Mouse (Mus musculus): ENCODE results near the gene Gm21983. TPM values are rescaled to one million over a fixed set of nuclear protein-coding genes. Genes with fewer than 3 reads are reported as not detected.

Gm21983 gene
- total RNA-seq, 2 experiments from 2014 or later = not detected

GRCm38 (mm10) chr7:27184964-27185363 lies 4.1 kb upstream of the Gm21983 start:
- DNase-seq = no peak

GRCm38 (mm10) chr7:27182498-27182897 lies 1.6 kb upstream of the Gm21983 start:
- no peak for DNase-seq

- no peak for DNase-seq
Observed at GRCm38 (mm10) chr7:27180036-27180435, 850 bp downstream of the Gm21983 start.

- no peak for DNase-seq
Observed at GRCm38 (mm10) chr7:27179217-27179918, 1.5 kb downstream of the Gm21983 start.

- DNase-seq = peak; percentile 99
Observed at GRCm38 (mm10) chr7:27178324-27179216, 2.3 kb downstream of the Gm21983 start, which contains the start of gene Rab4b. Rab4b (minus strand) TSS chr7:27178896.

- no peak for DNase-seq
Observed at GRCm38 (mm10) chr7:27177942-27178323, 3.0 kb downstream of the Gm21983 start.

- DNase-seq = no peak
Observed at GRCm38 (mm10) chr7:27174896-27175295, 6.0 kb downstream of the Gm21983 start.

GRCm38 (mm10) chr7:27174496-27174895 lies 6.4 kb downstream of the Gm21983 start:
- no peak for DNase-seq

- no peak for DNase-seq
Observed at GRCm38 (mm10) chr7:27170981-27171380, 9.9 kb downstream of the Gm21983 start.

- DNase-seq = no peak
Observed at GRCm38 (mm10) chr7:27168371-27168770, 12.5 kb downstream of the Gm21983 start.

GRCm38 (mm10) chr7:27167475-27168094 lies 13.3 kb downstream of the Gm21983 start:
- DNase-seq = no peak

GRCm38 (mm10) chr7:27166614-27167474 lies 14.0 kb downstream of the Gm21983 start, which contains the start of gene Egln2:
Egln2 (minus strand) TSS chr7:27166802.
- DNase-seq = peak; percentile 90 to 93

GRCm38 (mm10) chr7:27166229-27166613 lies 14.7 kb downstream of the Gm21983 start:
- DNase-seq = peak; percentile 77 to 79

GRCm38 (mm10) chr7:27165696-27166095 lies 15.2 kb downstream of the Gm21983 start:
- DNase-seq = no peak

- DNase-seq = no peak
Observed at GRCm38 (mm10) chr7:27165007-27165655, 15.8 kb downstream of the Gm21983 start.

- no peak for DNase-seq
Observed at GRCm38 (mm10) chr7:27164112-27164947, 16.6 kb downstream of the Gm21983 start.

- DNase-seq = no peak
Observed at GRCm38 (mm10) chr7:27163450-27163805, 17.5 kb downstream of the Gm21983 start.

- DNase-seq = no peak
Observed at GRCm38 (mm10) chr7:27162780-27163449, 18.0 kb downstream of the Gm21983 start.

- DNase-seq = no peak
Observed at GRCm38 (mm10) chr7:27161744-27162143, 19.1 kb downstream of the Gm21983 start.

- DNase-seq = no peak
Observed at GRCm38 (mm10) chr7:27160921-27161320, 20.0 kb downstream of the Gm21983 start.

Data from layer of hippocampus, postnatal 36 days (tissue).